Mouse (Mus musculus) frontal cortex, adult 2 months (tissue): Measurements from ENCODE around the gene Cdc42se2. TPM values are rescaled to one million over a fixed set of nuclear protein-coding genes. Genes with fewer than 3 reads are reported as not detected.

ENCODE experiments used
- polyA plus RNA-seq: library from polyadenylated mRNA; depleted of rRNA; stranded (reverse); fragments of >200 nt; gene quantifications from 2 replicates; pipeline ENCODE4 v1.2.3, GENCODE M21; 2012; rRNA removed

Cdc42se2 gene
- polyA plus RNA-seq, 1 experiment: 168 TPM

Other genes starting within 250 kb of the Cdc42se2 start
- 17.0 and 18.7 TPM in 2 replicates for gene Lyrm7, start 73.2 kb upstream of the Cdc42se2 start, polyA plus RNA-seq
- 469 and 505 TPM in 2 replicates for gene Hint1, start 78.7 kb upstream of the Cdc42se2 start, polyA plus RNA-seq
- gene Gpx3, start 114.8 kb upstream of the Cdc42se2 start, polyA plus RNA-seq: 11.7 and 14.9 TPM in 2 replicates
- 21.9 and 24.0 TPM in 2 replicates for gene Tnip1, start 175.2 kb upstream of the Cdc42se2 start, polyA plus RNA-seq
- gene Anxa6, start 245.8 kb upstream of the Cdc42se2 start, polyA plus RNA-seq: 76.6 and 76.8 TPM in 2 replicates